Mouse (Mus musculus) 3134 (cell line): ENCODE measurements around the gene Resf1.
"Not testable (repeated sequence)": the region's sequence is repeated elsewhere in the genome, so short reads cannot be mapped to it uniquely, and the experiment has no call there.

Source experiments
- DNase-seq: peaks from one replicate; pipeline ENCODE4 v3.0.0-alpha.2; 2011; ENCODE audit warnings: low spot score; ENCODE audit not compliant: insufficient read length; ENCODE audit errors: extremely low read depth

Resf1 gene

DNA sequence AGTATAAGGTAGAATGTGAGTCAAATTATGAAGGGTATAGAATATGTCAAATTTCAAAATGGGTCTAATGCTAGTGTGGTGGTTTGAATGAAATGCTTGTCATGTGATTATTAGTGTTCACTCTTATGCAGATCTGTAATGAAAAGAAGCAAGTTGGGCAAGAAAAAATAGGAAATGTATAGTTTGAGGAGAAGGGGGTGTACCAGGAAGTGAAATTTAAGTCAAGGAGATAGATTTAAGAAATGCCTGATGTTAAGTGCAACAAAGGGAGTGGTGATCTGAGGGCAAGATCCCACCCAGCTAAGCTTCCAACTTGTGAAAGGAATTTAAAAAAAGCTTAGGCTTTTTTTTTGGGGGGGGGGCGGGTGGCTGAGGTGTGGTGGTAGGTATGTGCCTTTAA is 29.4 kb downstream of the Resf1 start:
- DNase-seq = no peak

DNA sequence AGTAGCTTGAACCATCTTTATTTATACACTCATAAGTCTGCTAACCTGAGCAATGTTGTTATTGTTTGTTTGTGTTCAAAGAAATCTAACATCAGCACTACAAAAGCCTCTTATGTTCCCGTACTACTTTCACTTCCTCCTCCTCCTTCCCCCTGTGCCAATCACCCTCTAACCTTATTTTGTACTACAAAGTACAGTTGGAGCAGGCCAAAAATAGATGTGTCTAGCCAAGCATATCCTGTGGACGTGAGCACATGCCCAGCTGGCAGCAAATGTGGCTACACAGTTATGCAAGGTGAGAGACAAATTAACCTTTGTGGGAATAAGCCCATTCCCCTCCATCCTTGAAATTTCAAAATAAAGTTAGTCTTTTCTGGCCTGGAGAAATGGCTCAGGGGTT is 34.6 kb downstream of the Resf1 start:
- DNase-seq = no peak

DNA sequence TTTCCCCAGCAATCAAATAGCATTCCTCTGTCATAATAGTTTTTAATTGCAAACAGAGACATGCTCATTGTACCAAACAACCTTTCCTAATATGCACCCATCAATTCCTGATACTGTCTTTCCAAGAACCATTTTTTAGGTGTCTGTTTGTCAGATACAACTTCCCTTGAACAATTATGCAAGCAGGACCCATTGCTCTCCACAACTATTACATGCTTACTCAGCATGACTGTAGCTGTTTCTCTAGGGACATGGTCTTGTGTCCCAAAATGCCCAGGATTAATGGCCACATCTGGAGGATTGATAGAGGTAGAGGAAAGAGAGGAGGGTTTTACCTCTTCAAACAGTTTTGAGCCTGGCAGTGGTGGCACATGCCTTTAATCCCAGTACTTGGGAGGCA is 35.2 kb downstream of the Resf1 start:
- DNase-seq = no peak

DNA sequence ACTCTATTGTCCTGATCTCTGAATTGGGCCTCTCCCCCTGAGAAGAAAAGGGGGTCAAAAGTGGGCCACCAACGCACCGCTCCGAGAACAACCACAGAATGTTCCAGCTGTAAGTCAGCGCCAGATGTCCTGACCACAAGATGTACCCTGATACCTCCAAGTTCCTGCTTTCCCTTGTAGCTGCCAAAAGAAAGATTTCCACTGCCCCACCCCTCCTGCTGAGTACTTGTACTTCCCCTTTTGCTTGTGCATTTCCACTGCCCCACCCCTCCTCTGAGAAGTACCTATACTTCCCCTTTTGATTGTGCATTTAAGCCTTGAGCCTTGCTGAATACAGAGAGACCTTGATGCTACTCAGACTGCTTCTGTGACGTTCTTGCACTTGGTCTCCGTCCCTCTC is 39.0 kb downstream of the Resf1 start:
- not testable (repeated sequence) for DNase-seq

- no peak for DNase-seq
Observed at GRCm38 (mm10) chr6:149354826-149355495, 45.7 kb downstream of the Resf1 start.

GRCm38 (mm10) chr6:149355799-149356198 is 46.6 kb downstream of the Resf1 start:
- DNase-seq = not testable (repeated sequence)

GRCm38 (mm10) chr6:149357155-149357554 is 47.9 kb downstream of the Resf1 start:
- DNase-seq = no peak

GRCm38 (mm10) chr6:149362533-149362932 is 53.3 kb downstream of the Resf1 start:
- not testable (repeated sequence) for DNase-seq

GRCm38 (mm10) chr6:149365975-149366374 is 56.8 kb downstream of the Resf1 start:
- not testable (repeated sequence) for DNase-seq

DNA sequence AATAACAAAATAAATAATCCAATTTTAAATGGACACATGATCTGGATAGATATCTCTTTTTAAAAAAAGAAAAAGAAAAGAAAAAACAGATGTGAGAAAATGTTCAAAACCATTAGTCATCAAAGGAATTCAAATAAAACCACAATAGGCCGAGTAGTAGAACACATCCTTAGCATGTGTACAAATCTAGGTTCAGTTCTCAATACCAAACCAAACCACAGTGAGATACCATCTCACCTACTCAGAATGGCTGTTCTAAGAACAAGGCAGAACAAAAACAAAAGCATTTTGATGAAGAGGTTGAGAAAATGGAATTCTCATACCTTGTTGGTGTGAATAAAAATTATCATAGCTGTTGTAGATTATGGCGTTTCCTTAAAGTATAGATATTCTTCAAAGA is 57.2 kb downstream of the Resf1 start:
- peak; percentile 43 for DNase-seq

DNA sequence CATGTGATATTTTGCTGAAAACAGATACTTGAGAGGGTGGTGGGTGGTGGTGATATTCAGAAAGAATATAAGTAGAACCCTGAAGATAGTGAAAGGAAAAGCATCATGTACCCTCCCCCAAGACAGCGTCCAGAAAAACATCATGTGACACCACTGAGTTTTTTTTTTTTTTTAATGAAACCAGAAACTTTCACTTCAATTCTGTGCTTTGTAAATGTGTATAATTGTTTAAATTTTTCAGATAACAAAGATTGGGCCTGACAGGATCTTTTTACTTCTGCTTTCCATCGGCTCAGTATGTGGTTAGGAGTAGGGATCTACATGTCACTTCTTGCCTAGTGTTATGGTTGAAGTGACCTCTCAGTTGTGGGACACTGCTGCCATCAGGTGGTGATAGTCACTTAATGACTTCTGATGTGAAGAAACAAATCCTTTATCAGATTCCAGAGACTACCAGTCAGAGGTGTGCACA is 65.8 kb downstream of the Resf1 start:
- peak; percentile 68 for DNase-seq

DNA sequence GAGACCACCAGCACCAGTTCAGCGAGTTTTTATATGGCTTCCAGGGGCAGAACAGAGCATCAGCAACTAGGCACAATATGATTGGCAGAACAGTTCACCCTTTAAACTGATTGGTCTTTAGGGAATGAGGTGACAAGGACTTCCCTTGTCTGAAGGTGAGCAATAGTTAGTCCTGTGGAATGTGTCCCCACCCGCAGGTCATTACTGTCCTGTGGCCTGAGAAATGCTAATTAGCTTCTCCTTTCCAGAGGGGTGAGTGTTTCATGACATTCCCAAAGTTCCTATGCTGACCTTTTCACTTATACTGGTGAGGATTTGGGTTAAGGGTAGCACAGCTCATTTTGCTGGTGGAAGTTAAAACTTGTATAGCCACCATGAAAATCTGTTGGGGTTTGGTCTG is 74.3 kb downstream of the Resf1 start:
- DNase-seq = no peak
